Mouse (Mus musculus) forebrain, embryonic 15.5 days (tissue): ENCODE data around the gene Unc119b. TPM values are rescaled to one million over a fixed set of nuclear protein-coding genes. Genes with fewer than 3 reads are reported as not detected.

ENCODE experiments used
- polyA plus RNA-seq: library from polyadenylated mRNA; unstranded; fragments of >200 nt; fragmentation: Nextera tagmentation; extraction: Ambion mirVana; gene quantifications from 2 replicates; pipeline ENCODE4 v1.2.1, GENCODE M21; 2015

Gene Unc119b
- polyA plus RNA-seq, 1 experiment from 2014 or later: 44.4 TPM

Other genes starting within 250 kb of the Unc119b start
- gene Oasl2, start 238.0 kb downstream of the Unc119b start, polyA plus RNA-seq: 2.4 and 2.9 TPM in 2 replicates
- gene Oasl1, start 211.7 kb downstream of the Unc119b start, polyA plus RNA-seq: 0.17 and 0.23 TPM in 2 replicates
- 98.1 and 103 TPM in 2 replicates for gene 2210016L21Rik, start 192.8 kb downstream of the Unc119b start, polyA plus RNA-seq
- gene Hnf1a, start 163.9 kb downstream of the Unc119b start, polyA plus RNA-seq: not detected in 2 replicates
- 19.2 and 31.7 TPM in 2 replicates for gene Sppl3, start 123.8 kb downstream of the Unc119b start, polyA plus RNA-seq
- gene Gm10401, start 36.7 kb downstream of the Unc119b start, polyA plus RNA-seq: 34.6 and 35.0 TPM in 2 replicates
- 22.3 and 24.1 TPM in 2 replicates for gene Acads, start 15.6 kb downstream of the Unc119b start, polyA plus RNA-seq
- gene Mlec, start 23.2 kb upstream of the Unc119b start, polyA plus RNA-seq: 22.7 and 27.7 TPM in 2 replicates
- gene Cabp1, start 59.4 kb upstream of the Unc119b start, polyA plus RNA-seq: 9.2 and 9.8 TPM in 2 replicates
- gene Pop5, start 100.9 kb upstream of the Unc119b start, polyA plus RNA-seq: 96.9 and 98.6 TPM in 2 replicates
- gene Rnf10, start 137.9 kb upstream of the Unc119b start, polyA plus RNA-seq: 185 and 191 TPM in 2 replicates
- gene Coq5, start 144.7 kb upstream of the Unc119b start, polyA plus RNA-seq: 59.4 and 61.3 TPM in 2 replicates
- gene Dynll1, start 166.0 kb upstream of the Unc119b start, polyA plus RNA-seq: 1,446 and 1,524 TPM in 2 replicates
- 200 and 204 TPM in 2 replicates for gene Srsf9, start 192.2 kb upstream of the Unc119b start, polyA plus RNA-seq
- gene Gatc, start 206.2 kb upstream of the Unc119b start, polyA plus RNA-seq: 33.6 and 36.6 TPM in 2 replicates
- gene Triap1, start 206.2 kb upstream of the Unc119b start, polyA plus RNA-seq: 60.5 and 64.3 TPM in 2 replicates
- 968 and 991 TPM in 2 replicates for gene Cox6a1, start 214.0 kb upstream of the Unc119b start, polyA plus RNA-seq